Mouse (Mus musculus) heart, adult 11 months (tissue): ENCODE measurements at regions not wholly inside any gene's neighbourhood (a gene's known extent, or its start where the extent isn't known, plus 50 kb on each side); places are given as distances from the start of the nearest gene placed in this dataset.

Source experiments
- DNase-seq: peaks from one replicate; pipeline ENCODE4 v3.0.0; 2022

GRCm38 (mm10) chr9:24943830-24944229 lies 145.4 kb upstream of the Gm10181 start:
- DNase-seq = peak; percentile 90

DNA sequence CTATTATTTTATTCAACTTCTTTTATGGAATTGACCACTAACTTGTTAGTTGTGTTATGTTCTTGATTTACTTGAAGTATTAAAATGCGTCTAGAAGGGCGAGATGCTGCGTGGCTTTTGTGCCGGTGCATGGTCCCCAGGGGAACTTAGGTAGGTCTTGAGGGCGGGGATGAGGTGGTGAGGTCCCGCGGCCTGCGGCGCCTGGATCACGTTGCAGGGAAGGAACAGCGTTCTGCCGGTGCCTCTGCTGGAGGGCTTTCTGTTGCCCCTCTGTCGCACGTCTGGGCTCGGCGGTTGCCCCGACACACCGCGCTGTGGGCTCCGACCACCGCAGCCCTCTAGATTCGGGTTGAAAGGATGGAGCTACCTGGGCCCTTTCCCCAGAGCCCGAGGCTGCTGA lies 136.7 kb upstream of the Gm10181 start:
- DNase-seq = peak; percentile 80

GRCm38 (mm10) chr9:24955641-24956040 lies 133.6 kb upstream of the Gm10181 start:
- DNase-seq = peak; percentile 67

- DNase-seq = peak; percentile 90
Observed at GRCm38 (mm10) chr9:24956566-24956965, 132.7 kb upstream of the Gm10181 start.

GRCm38 (mm10) chr9:24963290-24963689 lies 125.9 kb upstream of the Gm10181 start:
- no peak for DNase-seq

- peak; percentile 89 for DNase-seq
Observed at GRCm38 (mm10) chr9:24967571-24967970, 121.7 kb upstream of the Gm10181 start.

- peak; percentile 98 for DNase-seq
Observed at GRCm38 (mm10) chr9:24974021-24974741, 115.0 kb upstream of the Gm10181 start.

DNA sequence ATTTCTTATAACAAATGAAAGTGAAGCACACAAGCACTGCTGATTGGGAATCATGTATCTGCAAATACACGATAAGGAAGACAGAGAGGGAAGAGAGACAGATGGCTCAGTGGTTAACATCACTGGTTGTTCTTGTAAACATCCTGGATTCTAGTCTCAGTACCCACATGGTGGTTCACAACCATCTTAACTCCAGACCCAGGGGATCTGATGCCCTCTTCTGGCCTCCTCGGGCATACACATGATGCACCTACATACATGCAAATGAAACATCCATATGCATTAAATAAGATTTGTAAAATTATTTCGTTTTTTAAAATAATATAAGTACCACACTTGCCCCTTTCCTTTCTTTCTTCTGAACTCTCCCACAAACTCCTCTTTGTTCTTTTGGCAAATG lies 106.4 kb upstream of the Gm10181 start:
- DNase-seq = peak; percentile 4

DNA sequence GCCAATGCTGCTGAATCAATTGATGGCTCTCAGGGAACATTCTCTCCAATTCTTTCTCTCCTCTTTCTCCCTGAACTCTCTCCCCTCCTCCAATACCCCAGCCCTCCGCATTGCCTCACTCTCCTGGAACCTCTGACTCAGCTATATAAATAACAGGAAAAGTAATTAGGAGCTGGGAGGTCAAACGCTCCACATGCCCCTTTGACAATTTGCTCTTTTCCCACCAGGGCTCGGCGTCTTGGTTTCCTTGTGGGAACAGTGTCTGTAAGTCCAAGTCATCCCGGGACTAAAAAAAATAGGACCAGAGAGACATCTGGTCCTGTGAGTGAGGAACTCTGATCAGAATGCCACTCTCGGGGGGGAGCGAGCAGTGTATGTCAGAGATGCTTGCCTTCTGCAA lies 94.7 kb upstream of the Gm10181 start:
- peak; percentile 93 for DNase-seq

GRCm38 (mm10) chr9:25021095-25021691 lies 68.0 kb upstream of the Gm10181 start:
- peak; percentile 92 for DNase-seq

DNA sequence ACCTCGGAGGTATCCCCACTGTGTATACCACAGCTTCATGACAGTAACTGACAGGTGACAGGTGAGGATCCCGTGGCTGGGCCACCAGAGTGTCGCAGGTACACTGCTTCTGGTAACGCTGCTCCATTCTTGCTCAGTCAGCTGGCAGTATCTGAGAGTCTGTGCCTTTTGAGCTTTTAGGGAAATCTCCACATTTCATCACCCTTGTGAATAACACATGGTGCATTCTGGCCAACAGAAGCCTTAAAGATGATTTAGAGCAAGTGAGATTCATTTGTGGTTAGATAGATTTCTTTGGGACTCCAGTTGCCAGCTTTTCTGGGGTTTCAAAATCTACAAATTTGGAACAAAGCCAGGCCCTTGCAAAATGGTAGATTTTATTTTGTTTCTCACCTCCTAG lies 66.8 kb upstream of the Gm10181 start:
- DNase-seq = peak; percentile 81

GRCm38 (mm10) chr9:25024486-25024885 lies 64.7 kb upstream of the Gm10181 start:
- peak; percentile 74 for DNase-seq

DNA sequence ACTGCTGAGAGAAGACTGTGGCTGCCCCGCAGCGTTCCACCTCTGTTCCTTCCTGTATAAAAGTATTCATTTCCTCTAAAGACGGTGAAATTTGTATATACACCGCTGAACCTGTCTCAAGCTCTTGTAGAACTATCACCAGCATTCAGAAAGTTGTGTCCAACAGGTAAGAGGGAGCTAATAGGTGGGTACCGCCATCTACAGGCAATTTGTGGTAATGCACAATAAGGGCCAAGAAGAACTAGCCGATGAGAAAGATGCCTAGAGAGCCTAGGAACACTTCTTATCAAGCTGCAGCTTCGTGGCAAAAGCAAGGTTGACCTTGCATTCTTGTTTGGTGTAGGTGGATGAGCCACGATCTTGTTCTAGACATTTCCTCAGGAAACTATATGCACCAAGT lies 61.6 kb upstream of the Gm10181 start:
- peak; percentile 87 for DNase-seq

DNA sequence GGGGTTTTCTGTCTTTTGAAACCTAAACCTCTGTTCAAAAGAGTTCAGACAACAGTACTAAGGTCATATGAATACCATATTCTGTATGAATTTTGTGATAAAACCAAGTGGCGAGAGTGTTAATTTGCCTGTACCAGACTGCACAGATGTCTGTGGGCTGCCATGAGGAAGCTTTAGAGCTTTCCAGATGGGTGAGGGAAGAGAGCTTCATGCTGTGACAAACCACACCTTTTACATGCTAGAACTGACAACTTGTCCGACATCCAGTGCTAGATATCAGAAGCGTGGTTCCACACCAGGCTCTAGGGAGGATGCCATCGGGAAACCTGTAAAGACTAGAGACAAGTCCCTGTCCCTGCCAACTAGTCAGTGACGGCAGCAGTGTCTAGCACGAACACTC lies 60.9 kb upstream of the Gm10181 start:
- DNase-seq = peak; percentile 44

- DNase-seq = peak; percentile 55
Observed at GRCm38 (mm10) chr9:25031466-25031865, 57.8 kb upstream of the Gm10181 start.
